ENCODE assay signal across 10 mouse cellular contexts in the genomic region with DNA sequence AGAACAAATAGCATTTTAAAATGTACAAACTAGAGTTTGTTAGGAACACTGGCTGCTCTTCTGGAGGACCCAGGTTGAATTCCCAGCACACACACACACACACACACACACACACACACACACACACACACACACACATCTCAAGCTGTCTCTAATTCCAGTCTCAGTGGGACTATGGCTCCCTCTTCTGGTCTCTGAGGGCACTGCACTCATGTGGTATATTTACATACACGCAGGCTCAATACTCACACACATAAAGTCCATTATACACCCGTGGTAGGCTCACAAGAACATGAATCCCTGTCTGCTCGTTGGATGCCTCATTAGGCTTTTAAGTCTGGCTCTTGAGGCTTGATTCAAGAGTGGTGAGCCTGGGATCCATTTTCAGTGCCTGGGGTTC. TPM values are rescaled to one million over a fixed set of nuclear protein-coding genes. Genes with fewer than 3 reads are reported as not detected.
DNase-seq lines count a peak whose midpoint lies in the region; ATAC-seq and TF ChIP-seq lines count a peak whose summit lies in the region.
"Had no signal": no experiment of that assay in that cellular context is flagged by ENCODE, and none has a peak within 500 bp of the region (broad histone marks: within the 10 kb centered on the region; RNA-seq: fewer than 3 reads in every experiment).

No protein-coding gene starts in this region.

- no peak for TF ChIP-seq CTCF in gastrocnemius, adult 2 months (IDR thresholded peaks at IDR 0.05)

- no peak for ATAC-seq in CD4-positive, CD25-positive, alpha-beta regulatory T cell, adult 4 months

- intact Hi-C loops in gastrocnemius, adult 2 months (cut with DNase I), result no loop called here

- peak; percentile 28 for DNase-seq in CD4-positive, CD25-positive, alpha-beta regulatory T cell, adult 2 months (ENCODE audit: low read depth, low spot score)
- DNase-seq in right cerebral cortex, postnatal 14 days, result peak; percentile 13
- no peak for DNase-seq in right cerebral cortex, postnatal 10 days (ENCODE audit: low spot score in 2 of 2)
- DNase-seq in kidney, postnatal 25 days, result peak; percentile 41 to 54
- peak; percentile 52 for DNase-seq in testis, postnatal 14 days (ENCODE audit: low spot score)
- no peak for DNase-seq in gastrocnemius, adult 2 months
- DNase-seq in spleen, adult 12 weeks (ENCODE audit: low spot score), result no peak

- no peak overlapping the region for H3K4me3 ChIP-seq in gastrocnemius, adult 2 months
- H3K4me3 ChIP-seq: embryonic facial prominence, embryonic 15.5 days had no signal

- H3K27ac ChIP-seq in gastrocnemius, adult 2 months, result no peak overlapping the region
- H3K27ac ChIP-seq: embryonic facial prominence, embryonic 15.5 days had no signal

RNA-seq across cellular contexts. Expression of a gene that starts 6.6 kb away (rescaled TPM):
- polyA plus RNA-seq in CD4-positive, CD25-positive, alpha-beta regulatory T cell, adult 4 months (2017; shearing (Covaris generic)), result not detected
- not detected for total RNA-seq in gastrocnemius, adult 2 months (2021)
- polyA plus RNA-seq: embryonic facial prominence, embryonic 15.5 days; neural tube, embryonic 11.5 days had no signal

Comparison
In these comparisons a context has a peak if more than half of its experiments do, and no peak if none do; other contexts are left out.
1. DNase-seq: peak in CD4-positive, CD25-positive, alpha-beta regulatory T cell, adult 2 months (single experiment), right cerebral cortex, postnatal 14 days (single experiment), kidney, postnatal 25 days (2 of 2) and testis, postnatal 14 days (single experiment); none in right cerebral cortex, postnatal 10 days (0 of 2), gastrocnemius, adult 2 months (single experiment) and spleen, adult 12 weeks (single experiment).